Mouse (Mus musculus) CD8-positive naive resting alpha-beta T cell, adult 2 months (primary cell): ENCODE data around the gene Aanat.
"Not testable (repeated sequence)": the region's sequence is repeated elsewhere in the genome, so short reads cannot be mapped to it uniquely, and the experiment has no call there.

ENCODE experiments used
- DNase-seq, 2 experiments: peaks; one replicate each; pipeline ENCODE4 v3.0.0; 2022; ENCODE audit warnings: low read depth in 2 of 2, low spot score in 2 of 2

The Aanat gene

GRCm38 (mm10) chr11:116609965-116610630 is 23.9 kb downstream of the Aanat start:
- no peak for DNase-seq

- not testable (repeated sequence) for DNase-seq
Observed at GRCm38 (mm10) chr11:116611168-116611567, 24.9 kb downstream of the Aanat start.

GRCm38 (mm10) chr11:116611883-116612282 is 25.7 kb downstream of the Aanat start:
- no peak for DNase-seq

GRCm38 (mm10) chr11:116612554-116612953 is 26.3 kb downstream of the Aanat start:
- no peak for DNase-seq

GRCm38 (mm10) chr11:116613234-116613633 is 27.0 kb downstream of the Aanat start:
- no peak for DNase-seq

GRCm38 (mm10) chr11:116615735-116616437 is 29.7 kb downstream of the Aanat start:
- peak in 1 of 2 experiments; percentile 28 for DNase-seq

- no peak for DNase-seq
Observed at GRCm38 (mm10) chr11:116616438-116617118, 30.3 kb downstream of the Aanat start.

GRCm38 (mm10) chr11:116617641-116618040 is 31.4 kb downstream of the Aanat start:
- DNase-seq, result no peak

GRCm38 (mm10) chr11:116618666-116619065 is 32.4 kb downstream of the Aanat start:
- DNase-seq, result no peak

- DNase-seq, result no peak
Observed at GRCm38 (mm10) chr11:116619156-116619555, 32.9 kb downstream of the Aanat start.

- DNase-seq, result no peak
Observed at GRCm38 (mm10) chr11:116619561-116619960, 33.3 kb downstream of the Aanat start.

GRCm38 (mm10) chr11:116620073-116620472 is 33.8 kb downstream of the Aanat start:
- DNase-seq, result no peak

GRCm38 (mm10) chr11:116620559-116621253 is 34.5 kb downstream of the Aanat start:
- no peak for DNase-seq

GRCm38 (mm10) chr11:116621258-116621704 is 35.0 kb downstream of the Aanat start:
- DNase-seq, result no peak

GRCm38 (mm10) chr11:116623281-116624124 is 37.3 kb downstream of the Aanat start:
- DNase-seq, result no peak

GRCm38 (mm10) chr11:116624131-116624832 is 38.0 kb downstream of the Aanat start:
- peak; percentile 81 to 88 for DNase-seq

GRCm38 (mm10) chr11:116625081-116626000 is 39.1 kb downstream of the Aanat start:
- peak; percentile 67 to 74 for DNase-seq

- DNase-seq, result no peak
Observed at GRCm38 (mm10) chr11:116626299-116627071, 40.3 kb downstream of the Aanat start, which contains the start of gene Rhbdf2. Rhbdf2 (minus strand) TSS chr11:116627019.
